Mouse (Mus musculus): Measurements from ENCODE around the gene Adamts2. TPM values are rescaled to one million over a fixed set of nuclear protein-coding genes. Genes with fewer than 3 reads are reported as not detected.

Adamts2 gene
- total and polyA plus RNA-seq, 3 experiments, result not detected

GRCm38 (mm10) chr11:50814233-50814632 is 212.3 kb downstream of the Adamts2 start:
- no peaks in the 10 kb centered on the region for H3K79me2 ChIP-seq (replicated peaks; ENCODE audit: control insufficient read depth, extremely low read depth, insufficient read depth, poor library complexity, severe bottlenecking)
- dilution Hi-C loops (cut with MboI; ENCODE audit: extremely low pct_ligation_motif_present, extremely low pct_unique_long_range_greater_than_20kb, low sequenced_read_pairs), result no loop called here
- TF ChIP-seq MAFK (IDR thresholded peaks at IDR 0.05; ENCODE audit: insufficient replicate concordance, low read length) (peak; percentile 98), JUN (IDR thresholded peaks at IDR 0.05; ENCODE audit: insufficient read depth, low read depth, low read length) (no peak), RCOR1 (conservative IDR thresholded peaks at IDR 0.05; ENCODE audit: low read depth, low read length) (no peak)

GRCm38 (mm10) chr11:50826214-50826613 is 224.3 kb downstream of the Adamts2 start:
- Histone ChIP-seq H3K9ac (ENCODE audit: insufficient read depth, low read depth) (no peak overlapping the region), H3K27me3 (replicated peaks) (no peaks in the 10 kb centered on the region), H3K4me2 (ENCODE audit: insufficient read depth, low read depth, poor library complexity, severe bottlenecking) (peak overlapping the region; percentile 98), H3K9me3 (replicated peaks; ENCODE audit: low read length) (no peaks in the 10 kb centered on the region), H3K4me3 (replicated peaks in 1 of 3; ENCODE audit: low read depth in 2 of 3, low read length in 2 of 3, poor library complexity in 1 of 3) (no peak overlapping the region), H3K36me3 (replicated peaks in 1 of 2; ENCODE audit: control insufficient read depth in 1 of 2, insufficient read depth in 1 of 2, low read length in 1 of 2) (peaks cover 0 to 4% of the 10 kb centered on the region in 2 experiments), H3K79me2 (replicated peaks; ENCODE audit: control insufficient read depth, extremely low read depth, insufficient read depth, poor library complexity, severe bottlenecking) (no peaks in the 10 kb centered on the region), H3K27ac (ENCODE audit: insufficient read depth, low read depth) (no peak overlapping the region), H3K4me1 (ENCODE audit: control insufficient read depth in 1 of 2, insufficient read depth in 2 of 2) (peaks cover 3 to 13% of the 10 kb centered on the region in 2 experiments; a peak in 3 of 4 replicates)
- peak; percentile 52 for DNase-seq (ENCODE audit: extremely low read depth)
- dilution Hi-C loops (cut with MboI; ENCODE audit: extremely low pct_ligation_motif_present, extremely low pct_unique_long_range_greater_than_20kb, low sequenced_read_pairs) (no loop called here), in situ Hi-C loops (cut with MboI; ENCODE audit: low pct_ligation_motif_present, low pct_unique_long_range_greater_than_20kb, low sequenced_read_pairs) (no loop called here)
- TF ChIP-seq SIN3A (IDR thresholded peaks at IDR 0.05; ENCODE audit: low read length) (peak; percentile 29; the same call in 1 of the 2 replicates), E2F4 (IDR thresholded peaks at IDR 0.05; ENCODE audit: insufficient replicate concordance, low read depth, low read length) (no peak), CTCF (conservative IDR thresholded peaks at IDR 0.05 in 1 of 2, IDR thresholded peaks at IDR 0.05 in 1 of 2; ENCODE audit: low read depth in 2 of 2, low read length in 2 of 2) (no peak), KAT2A (IDR thresholded peaks at IDR 0.05; ENCODE audit: insufficient replicate concordance, low read length) (no peak), ZKSCAN1 (IDR thresholded peaks at IDR 0.05; ENCODE audit: borderline replicate concordance, low read depth, low read length) (no peak), TBP (conservative IDR thresholded peaks at IDR 0.05; ENCODE audit: low read depth, low read length) (no peak), ZNF384 (IDR thresholded peaks at IDR 0.05; ENCODE audit: low read depth, low read length) (no peak), SMC3 (IDR thresholded peaks at IDR 0.05; ENCODE audit: low read depth, low read length) (no peak), POLR2AphosphoS2 (IDR thresholded peaks at IDR 0.05; ENCODE audit: low read depth, low read length) (no peak), ELF1 (IDR thresholded peaks at IDR 0.05; ENCODE audit: low read depth, low read length) (no peak), ZC3H11A (IDR thresholded peaks at IDR 0.05; ENCODE audit: low read depth, low read length) (no peak), MAZ (IDR thresholded peaks at IDR 0.05; ENCODE audit: low read depth, low read length) (no peak), MAX (IDR thresholded peaks at IDR 0.05; ENCODE audit: low read length) (no peak), PAX5 (IDR thresholded peaks at IDR 0.05; ENCODE audit: low read length) (no peak), MYC (IDR thresholded peaks at IDR 0.05; ENCODE audit: low read depth, low read length) (no peak), MEF2A (IDR thresholded peaks at IDR 0.05; ENCODE audit: borderline replicate concordance, low read depth, low read length) (0 out of 2 replicates have a peak, but pooled peaks have one; percentile 46), TCF12 (IDR thresholded peaks at IDR 0.05; ENCODE audit: low read depth, low read length) (no peak), HCFC1 (IDR thresholded peaks at IDR 0.05; ENCODE audit: low read depth, low read length) (no peak), USF2 (conservative IDR thresholded peaks at IDR 0.05; ENCODE audit: low read depth, low read length) (no peak), IRF4 (IDR thresholded peaks at IDR 0.05; ENCODE audit: low read depth, low read length) (peak; percentile 74), JUND (conservative IDR thresholded peaks at IDR 0.05; ENCODE audit: low read depth, low read length) (0 out of 2 replicates have a peak, but pooled peaks have one; percentile 9), ZMIZ1 (IDR thresholded peaks at IDR 0.05; ENCODE audit: low read depth, low read length) (no peak), CHD1 (IDR thresholded peaks at IDR 0.05; ENCODE audit: low read depth, low read length) (no peak), GABPA (IDR thresholded peaks at IDR 0.05; ENCODE audit: insufficient replicate concordance, low read depth, low read length) (no peak), MAFK (IDR thresholded peaks at IDR 0.05; ENCODE audit: insufficient replicate concordance, low read length) (no peak), RAD21 (IDR thresholded peaks at IDR 0.05; ENCODE audit: low read depth, low read length) (no peak), UBTF (IDR thresholded peaks at IDR 0.05; ENCODE audit: low read depth, low read length) (no peak), RCOR1 (conservative IDR thresholded peaks at IDR 0.05; ENCODE audit: low read depth, low read length) (no peak), JUN (IDR thresholded peaks at IDR 0.05; ENCODE audit: insufficient read depth, low read depth, low read length) (no peak), BHLHE40 (IDR thresholded peaks at IDR 0.05; ENCODE audit: low read depth, low read length) (peak; percentile 15; the same call in 1 of the 2 replicates), NRF1 (IDR thresholded peaks at IDR 0.05; ENCODE audit: low read depth, low read length) (no peak), USF1 (IDR thresholded peaks at IDR 0.05; ENCODE audit: low read depth, low read length) (no peak)

More at GRCm38 (mm10) chr11:50814233-50814632, 212.3 kb downstream of the Adamts2 start:
- Histone ChIP-seq H3K4me1 (ENCODE audit: control insufficient read depth in 1 of 2, insufficient read depth in 2 of 2) (no peaks in the 10 kb centered on the region), H3K36me3 (replicated peaks in 1 of 2; ENCODE audit: control insufficient read depth in 1 of 2, insufficient read depth in 1 of 2, low read length in 1 of 2) (peaks cover 6 to 24% of the 10 kb centered on the region in 2 experiments), H3K4me3 (replicated peaks in 1 of 3; ENCODE audit: low read depth in 2 of 3, low read length in 2 of 3, poor library complexity in 1 of 3) (no peak overlapping the region), H3K27me3 (replicated peaks) (no peaks in the 10 kb centered on the region), H3K9me3 (replicated peaks; ENCODE audit: low read length) (peaks cover 26% of the 10 kb centered on the region), H3K27ac (ENCODE audit: insufficient read depth, low read depth) (no peak overlapping the region), H3K4me2 (ENCODE audit: insufficient read depth, low read depth, poor library complexity, severe bottlenecking) (no peak overlapping the region), H3K9ac (ENCODE audit: insufficient read depth, low read depth) (no peak overlapping the region)
- in situ Hi-C loops (cut with MboI; ENCODE audit: low pct_ligation_motif_present, low pct_unique_long_range_greater_than_20kb, low sequenced_read_pairs), result no loop called here
- DNase-seq (ENCODE audit: extremely low read depth), result no peak

All from CH12.LX (cell line).